Comparison of ENCODE assay signal across 13 mouse cellular contexts in the genomic region with DNA sequence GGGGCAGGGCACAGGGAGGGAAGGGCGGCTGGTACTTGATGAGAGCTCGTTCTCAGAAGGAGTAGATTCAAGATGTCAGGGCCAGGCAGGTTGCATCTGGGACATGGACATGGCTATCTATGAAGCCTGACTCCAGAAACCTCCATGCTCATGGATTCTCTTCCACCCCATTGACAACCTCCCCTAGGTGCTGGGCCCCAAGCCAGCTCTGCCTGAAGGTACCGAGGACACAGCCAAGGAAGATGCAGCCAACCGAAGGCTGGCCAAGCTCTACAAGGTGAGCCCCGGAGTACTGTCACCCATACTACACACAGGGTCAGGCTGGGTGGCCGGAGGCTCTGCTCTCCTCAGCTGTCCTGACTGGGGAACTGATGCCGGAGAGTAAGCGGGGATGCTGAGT.
"Had no signal": no experiment of that assay in that cellular context is flagged by ENCODE, and none has a peak within 500 bp of the region (broad histone marks: within the 10 kb centered on the region; RNA-seq: fewer than 3 reads in every experiment).

No protein-coding gene starts in this region.

- H3K4me3 ChIP-seq: limb, embryonic 10.5 days; liver, embryonic 15.5 days; megakaryocyte, embryonic 14.5 days; midbrain, embryonic 12.5 days; stomach, embryonic 15.5 days had no signal

- H3K4me2 ChIP-seq: liver, embryonic 11.5 days; liver, embryonic 15.5 days; midbrain, embryonic 12.5 days; stomach, embryonic 15.5 days had no signal

- H3K9ac ChIP-seq: liver, embryonic 15.5 days; midbrain, embryonic 12.5 days; stomach, embryonic 15.5 days had no signal

- H3K9me3 ChIP-seq: limb, embryonic 10.5 days; liver, embryonic 15.5 days; megakaryocyte, embryonic 14.5 days; midbrain, embryonic 12.5 days; stomach, embryonic 15.5 days had no signal

- ATAC-seq: lung, postnatal 0 days had no signal

- H3K36me3 ChIP-seq: limb, embryonic 10.5 days; midbrain, embryonic 12.5 days; stomach, embryonic 15.5 days had no signal

- H3K27me3 ChIP-seq: liver, embryonic 15.5 days; megakaryocyte, embryonic 14.5 days; stomach, embryonic 15.5 days had no signal

- DNase-seq: kidney, postnatal 14 days; lung, adult 2 months; right cerebral cortex, postnatal 14 days; thymus, adult 2 months; thymus, postnatal 36 days had no signal

- H3K4me1 ChIP-seq: limb, embryonic 10.5 days; midbrain, embryonic 12.5 days had no signal

- H3K27ac ChIP-seq: limb, embryonic 10.5 days; liver, embryonic 15.5 days; macrophage; midbrain, embryonic 12.5 days; stomach, embryonic 15.5 days had no signal
